Mouse (Mus musculus): ENCODE results near the gene Tmem82. TPM values are rescaled to one million over a fixed set of nuclear protein-coding genes. Genes with fewer than 3 reads are reported as not detected.

Gene Tmem82
- polyA plus RNA-seq, 1 experiment from 2014 or later, result 0.32 TPM

- H3K4me3 ChIP-seq (ENCODE audit: low read depth, low read length), result no peak overlapping the region
- peaks cover 8% of the 10 kb centered on the region; the same call in 1 of the 2 replicates for H3K4me1 ChIP-seq (ENCODE audit: control insufficient read depth, insufficient read depth, low read length)
- no peak overlapping the region for H3K4me2 ChIP-seq (replicated peaks; ENCODE audit: low read depth, low read length)
- no peak overlapping the region for H3K9ac ChIP-seq (replicated peaks; ENCODE audit: low read depth, low read length)
- ATAC-seq (ENCODE audit: insufficient number of reproducible peaks, insufficient read depth, low FRiP score, low read depth), result no peak
- no peaks in the 10 kb centered on the region for H3K9me3 ChIP-seq (ENCODE audit: control insufficient read depth, low read depth, low read length)
- WGBS, result 91% methylated on average over 11 of the region's 11 CpGs
- H3K27me3 ChIP-seq (ENCODE audit: control insufficient read depth, insufficient read depth, low read length), result no peaks in the 10 kb centered on the region
- H3K27ac ChIP-seq (ENCODE audit: low read length), result no peak overlapping the region
- peaks cover 41% of the 10 kb centered on the region for H3K36me3 ChIP-seq (ENCODE audit: control insufficient read depth, insufficient read depth, low read length)
These were observed 23.3 kb downstream of the Tmem82 start for GRCm38 (mm10) chr4:141595138-141595537.

- H3K4me2 ChIP-seq (replicated peaks; ENCODE audit: low read depth, low read length), result no peak overlapping the region
- H3K4me3 ChIP-seq (ENCODE audit: low read depth, low read length), result no peak overlapping the region
- no peak overlapping the region for H3K27ac ChIP-seq (ENCODE audit: low read length)
- 27% methylated on average over 3 of the region's 3 CpGs for WGBS
- H3K4me1 ChIP-seq (ENCODE audit: control insufficient read depth, insufficient read depth, low read length), result 0 out of 2 replicates have a peak, but pooled peaks cover 5% of the 10 kb centered on the region
- peaks cover 66% of the 10 kb centered on the region for H3K36me3 ChIP-seq (ENCODE audit: control insufficient read depth, insufficient read depth, low read length)
- H3K9ac ChIP-seq (replicated peaks; ENCODE audit: low read depth, low read length), result no peak overlapping the region
- ATAC-seq (ENCODE audit: insufficient number of reproducible peaks, insufficient read depth, low FRiP score, low read depth), result no peak
- H3K27me3 ChIP-seq (ENCODE audit: control insufficient read depth, insufficient read depth, low read length), result no peaks in the 10 kb centered on the region
- H3K9me3 ChIP-seq (ENCODE audit: control insufficient read depth, low read depth, low read length), result no peaks in the 10 kb centered on the region
These were observed 26.9 kb downstream of the Tmem82 start for GRCm38 (mm10) chr4:141591547-141591946.

DNA sequence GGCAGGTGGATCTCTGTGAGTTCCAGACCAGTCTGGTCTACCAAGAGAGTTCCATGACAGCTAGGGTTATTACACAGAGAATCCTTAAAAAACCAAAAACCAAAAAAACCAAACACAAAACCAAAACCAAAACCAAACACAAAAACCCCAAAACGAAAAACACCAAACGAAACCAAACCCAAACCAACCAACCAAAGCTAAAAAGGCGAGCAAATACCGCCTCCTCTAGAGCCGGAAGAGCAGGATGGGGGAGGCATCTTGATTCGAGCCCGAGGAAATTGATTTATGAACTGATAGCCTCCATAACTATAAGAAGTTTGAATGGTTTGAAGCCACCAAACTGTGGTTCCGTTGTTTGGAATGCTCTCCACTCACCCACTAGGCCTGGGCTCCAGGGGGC is 34.5 kb downstream of the Tmem82 start:
- H3K4me2 ChIP-seq (replicated peaks; ENCODE audit: low read depth, low read length), result no peak overlapping the region
- H3K27me3 ChIP-seq (ENCODE audit: control insufficient read depth, insufficient read depth, low read length), result no peaks in the 10 kb centered on the region
- H3K36me3 ChIP-seq (ENCODE audit: control insufficient read depth, insufficient read depth, low read length), result peaks cover 54% of the 10 kb centered on the region
- ATAC-seq (ENCODE audit: insufficient number of reproducible peaks, insufficient read depth, low FRiP score, low read depth), result no peak
- no peaks in the 10 kb centered on the region for H3K4me1 ChIP-seq (ENCODE audit: control insufficient read depth, insufficient read depth, low read length)
- no peaks in the 10 kb centered on the region for H3K9me3 ChIP-seq (ENCODE audit: control insufficient read depth, low read depth, low read length)
- no peak overlapping the region for H3K9ac ChIP-seq (replicated peaks; ENCODE audit: low read depth, low read length)
- 87% methylated on average over 8 of the region's 8 CpGs for WGBS
- no peak overlapping the region for H3K27ac ChIP-seq (ENCODE audit: low read length)
- H3K4me3 ChIP-seq (ENCODE audit: low read depth, low read length), result no peak overlapping the region

- Histone ChIP-seq H3K9ac (replicated peaks; ENCODE audit: low read depth, low read length) (no peak overlapping the region), H3K4me1 (ENCODE audit: control insufficient read depth, insufficient read depth, low read length) (no peaks in the 10 kb centered on the region), H3K27ac (ENCODE audit: low read length) (no peak overlapping the region), H3K36me3 (ENCODE audit: control insufficient read depth, insufficient read depth, low read length) (peaks cover 60% of the 10 kb centered on the region), H3K9me3 (ENCODE audit: control insufficient read depth, low read depth, low read length) (no peaks in the 10 kb centered on the region), H3K4me3 (ENCODE audit: low read depth, low read length) (no peak overlapping the region), H3K4me2 (replicated peaks; ENCODE audit: low read depth, low read length) (no peak overlapping the region), H3K27me3 (ENCODE audit: control insufficient read depth, insufficient read depth, low read length) (no peaks in the 10 kb centered on the region)
- ATAC-seq (ENCODE audit: insufficient number of reproducible peaks, insufficient read depth, low FRiP score, low read depth), result no peak
- 93% methylated on average over 13 of the region's 13 CpGs for WGBS
These were observed 37.4 kb downstream of the Tmem82 start for GRCm38 (mm10) chr4:141581051-141581450.

DNA sequence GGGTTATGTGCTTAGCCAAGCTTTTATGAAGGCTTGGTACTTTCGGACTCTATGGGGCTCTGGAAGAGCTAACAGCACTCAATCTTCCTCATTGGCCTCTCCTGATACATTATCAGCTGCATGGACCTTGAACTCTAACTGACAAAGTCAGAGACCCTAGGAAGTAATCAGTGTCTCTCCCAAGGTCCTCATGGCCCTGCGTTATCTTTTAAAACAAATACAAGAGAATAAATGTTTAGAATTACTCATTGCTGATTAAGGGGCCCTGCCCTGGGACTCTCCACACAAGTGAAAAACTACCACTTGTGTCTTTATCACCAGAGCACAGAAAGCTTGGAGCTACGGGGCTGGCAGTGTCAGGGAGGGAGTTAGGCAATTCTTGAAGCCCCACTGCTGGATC is 39.6 kb downstream of the Tmem82 start:
- H3K27ac ChIP-seq (ENCODE audit: low read length), result peak overlapping the region; percentile 33; the same call in 1 of the 2 replicates
- no peak overlapping the region for H3K9ac ChIP-seq (replicated peaks; ENCODE audit: low read depth, low read length)
- H3K36me3 ChIP-seq (ENCODE audit: control insufficient read depth, insufficient read depth, low read length), result peaks cover 44% of the 10 kb centered on the region
- no peaks in the 10 kb centered on the region for H3K9me3 ChIP-seq (ENCODE audit: control insufficient read depth, low read depth, low read length)
- H3K4me1 ChIP-seq (ENCODE audit: control insufficient read depth, insufficient read depth, low read length), result 0 out of 2 replicates have a peak, but pooled peaks cover under 1% of the 10 kb centered on the region
- WGBS, result 38% methylated on average over 3 of the region's 3 CpGs
- H3K27me3 ChIP-seq (ENCODE audit: control insufficient read depth, insufficient read depth, low read length), result no peaks in the 10 kb centered on the region
- no peak overlapping the region for H3K4me3 ChIP-seq (ENCODE audit: low read depth, low read length)
- no peak overlapping the region for H3K4me2 ChIP-seq (replicated peaks; ENCODE audit: low read depth, low read length)
- ATAC-seq (ENCODE audit: insufficient number of reproducible peaks, insufficient read depth, low FRiP score, low read depth), result peak; percentile 69

GRCm38 (mm10) chr4:141576877-141577276 is 41.6 kb downstream of the Tmem82 start:
- Histone ChIP-seq H3K27ac (ENCODE audit: low read length) (no peak overlapping the region), H3K9ac (replicated peaks; ENCODE audit: low read depth, low read length) (no peak overlapping the region), H3K4me3 (ENCODE audit: low read depth, low read length) (no peak overlapping the region), H3K9me3 (ENCODE audit: control insufficient read depth, low read depth, low read length) (no peaks in the 10 kb centered on the region), H3K4me2 (replicated peaks; ENCODE audit: low read depth, low read length) (no peak overlapping the region), H3K36me3 (ENCODE audit: control insufficient read depth, insufficient read depth, low read length) (peaks cover 35% of the 10 kb centered on the region), H3K4me1 (ENCODE audit: control insufficient read depth, insufficient read depth, low read length) (0 out of 2 replicates have a peak, but pooled peaks cover 2% of the 10 kb centered on the region), H3K27me3 (ENCODE audit: control insufficient read depth, insufficient read depth, low read length) (no peaks in the 10 kb centered on the region)
- 93% methylated on average over 7 of the region's 7 CpGs for WGBS
- no peak for ATAC-seq (ENCODE audit: insufficient number of reproducible peaks, insufficient read depth, low FRiP score, low read depth)

GRCm38 (mm10) chr4:141576404-141576803 is 42.0 kb downstream of the Tmem82 start:
- 0 out of 2 replicates have a peak, but pooled peaks cover 2% of the 10 kb centered on the region for H3K4me1 ChIP-seq (ENCODE audit: control insufficient read depth, insufficient read depth, low read length)

DNA sequence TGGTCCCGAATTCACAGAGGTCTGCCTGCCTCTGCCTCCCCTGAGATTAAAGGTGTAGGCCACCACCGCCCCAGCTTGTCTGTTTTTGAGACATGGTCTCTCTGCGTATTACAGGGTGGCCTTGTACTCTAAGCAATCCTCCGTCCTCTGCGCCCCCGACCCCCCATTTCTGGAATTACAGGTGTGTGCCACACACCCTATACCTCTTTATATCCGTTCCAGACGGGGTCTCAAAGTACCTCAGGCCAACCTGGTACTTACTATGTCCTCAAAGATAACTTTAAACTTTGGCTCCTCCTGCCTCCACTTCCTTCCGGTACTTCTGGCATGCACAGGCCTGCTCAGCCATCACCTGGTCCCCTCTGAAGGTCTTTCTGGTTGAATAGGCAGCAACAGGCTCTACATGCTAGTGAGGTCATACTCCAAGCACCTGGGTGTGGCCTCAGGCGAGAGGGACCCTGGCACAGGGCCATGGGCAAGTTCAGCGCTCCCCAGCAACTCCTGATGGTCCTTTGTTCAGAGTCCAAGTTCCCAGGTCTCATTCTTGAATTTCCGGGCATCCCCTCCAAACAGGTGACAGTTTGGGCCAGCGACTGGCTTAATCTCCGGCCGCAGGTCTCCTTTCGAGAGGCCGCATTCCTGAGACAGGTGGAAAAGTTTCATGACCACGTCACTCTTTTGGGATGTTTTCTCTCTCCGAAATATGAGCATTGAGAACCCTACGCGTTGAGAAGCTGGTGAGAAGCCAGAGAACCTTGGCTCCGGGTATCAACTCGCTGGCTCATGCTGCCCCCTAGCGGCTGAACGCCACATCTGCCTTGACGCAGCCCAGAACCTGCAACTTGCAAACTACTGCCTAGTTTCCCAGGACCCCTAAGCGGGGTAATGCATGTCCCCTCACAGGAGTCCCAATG is 43.4 kb downstream of the Tmem82 start:
- Histone ChIP-seq H3K9ac (replicated peaks; ENCODE audit: low read depth, low read length) (no peak overlapping the region), H3K4me3 (ENCODE audit: low read depth, low read length) (no peak overlapping the region)
- 38% methylated on average over 27 of the region's 27 CpGs for WGBS

More at GRCm38 (mm10) chr4:141576404-141576803, 42.0 kb downstream of the Tmem82 start:
- ATAC-seq (ENCODE audit: insufficient number of reproducible peaks, insufficient read depth, low FRiP score, low read depth), result no peak
- Histone ChIP-seq H3K27me3 (ENCODE audit: control insufficient read depth, insufficient read depth, low read length) (no peaks in the 10 kb centered on the region), H3K36me3 (ENCODE audit: control insufficient read depth, insufficient read depth, low read length) (peaks cover 33% of the 10 kb centered on the region), H3K4me2 (replicated peaks; ENCODE audit: low read depth, low read length) (no peak overlapping the region), H3K9me3 (ENCODE audit: control insufficient read depth, low read depth, low read length) (no peaks in the 10 kb centered on the region), H3K27ac (ENCODE audit: low read length) (no peak overlapping the region), H3K4me3 (ENCODE audit: low read depth, low read length) (no peak overlapping the region), H3K9ac (replicated peaks; ENCODE audit: low read depth, low read length) (no peak overlapping the region)
- 75% methylated on average over 11 of the region's 11 CpGs for WGBS

More for the DNA sequence above, 43.4 kb downstream of the Tmem82 start:
- Histone ChIP-seq H3K27me3 (ENCODE audit: control insufficient read depth, insufficient read depth, low read length) (no peaks in the 10 kb centered on the region), H3K36me3 (ENCODE audit: control insufficient read depth, insufficient read depth, low read length) (peaks cover 26% of the 10 kb centered on the region), H3K4me2 (replicated peaks; ENCODE audit: low read depth, low read length) (peak overlapping the region; percentile 29; the same call in 1 of the 2 replicates), H3K9me3 (ENCODE audit: control insufficient read depth, low read depth, low read length) (no peaks in the 10 kb centered on the region), H3K4me1 (ENCODE audit: control insufficient read depth, insufficient read depth, low read length) (0 out of 2 replicates have a peak, but pooled peaks cover 2% of the 10 kb centered on the region), H3K27ac (ENCODE audit: low read length) (no peak overlapping the region)
- ATAC-seq (ENCODE audit: insufficient number of reproducible peaks, insufficient read depth, low FRiP score, low read depth), result 0 out of 2 replicates have a peak, but pooled peaks have one; percentile 25
